Mouse (Mus musculus) E14TG2a.4 (cell line): Measurements from ENCODE around the gene Rsph4a.
"Not testable (repeated sequence)": the region's sequence is repeated elsewhere in the genome, so short reads cannot be mapped to it uniquely, and the experiment has no call there.

Experiments
- CTCF ChIP-seq: conservative IDR thresholded peaks from 2 replicates; pipeline ENCODE4 v1.5.1; 2014; ENCODE audit warnings: low read length
- NANOG ChIP-seq: IDR thresholded peaks from 2 replicates; pipeline ENCODE4 v1.6.1; 2014; ENCODE audit warnings: borderline replicate concordance, low read length, mixed read lengths
- POU5F1 ChIP-seq: IDR thresholded peaks from 2 replicates; pipeline ENCODE4 v1.6.1; 2014; ENCODE audit warnings: low read length, borderline replicate concordance

DNA sequence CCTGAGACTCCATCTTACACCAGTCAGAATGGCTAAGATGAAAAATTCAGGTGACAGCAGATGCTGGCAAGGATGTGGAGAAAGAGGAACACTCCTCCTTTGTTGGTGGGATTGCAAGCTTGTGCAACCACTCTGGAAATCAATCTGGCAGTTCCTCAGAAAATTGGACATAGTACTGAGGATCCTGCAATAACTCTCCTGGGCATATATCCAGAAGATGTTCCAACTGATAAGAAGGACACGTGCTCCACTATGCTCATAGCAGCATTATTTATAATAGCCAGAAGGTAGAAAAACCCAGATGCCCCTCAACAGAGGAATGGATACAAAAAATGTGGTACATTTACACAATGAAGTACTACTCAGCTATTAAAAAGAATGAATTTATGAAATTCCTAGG lies 3.4 kb upstream of the Rsph4a start:
- not testable (repeated sequence) for TF ChIP-seq CTCF, NANOG, POU5F1
